Mouse (Mus musculus) hindbrain, embryonic 12.5 days (tissue): ENCODE results near the gene Ndufa11. TPM values are rescaled to one million over a fixed set of nuclear protein-coding genes. Genes with fewer than 3 reads are reported as not detected.

ENCODE experiments used
- ATAC-seq: fragments of 200-750 bp; cut with Nextera tagmentation; 2 replicates; pipeline ENCODE4 v1.8.0; 2017; ENCODE audit warnings: moderate TSS enrichment; ENCODE audit not compliant: low FRiP score
- H3K27ac ChIP-seq: fragments of 300-500 bp; sonication (generic); 2 replicates; pipeline ENCODE4 v1.5.1; 2016; ENCODE audit warnings: mild to moderate bottlenecking
- H3K27me3 ChIP-seq: fragments of 300-500 bp; sonication (generic); 2 replicates; pipeline ENCODE4 v1.6.1; 2016; ENCODE audit warnings: mild to moderate bottlenecking
- H3K36me3 ChIP-seq: fragments of 300-500 bp; sonication (generic); 2 replicates; pipeline ENCODE4 v1.6.1; 2016; ENCODE audit warnings: mild to moderate bottlenecking
- H3K4me1 ChIP-seq: fragments of 300-500 bp; sonication (generic); 2 replicates; pipeline ENCODE4 v1.6.1; 2016
- H3K4me2 ChIP-seq: fragments of 300-500 bp; sonication (generic); replicated peaks from 2 replicates; pipeline ENCODE4 v1.6.1; 2016; ENCODE audit warnings: mild to moderate bottlenecking
- H3K4me3 ChIP-seq: fragments of 300-500 bp; sonication (generic); 2 replicates; pipeline ENCODE4 v1.5.1; 2016; ENCODE audit warnings: mild to moderate bottlenecking
- H3K9ac ChIP-seq: fragments of 300-500 bp; sonication (generic); 2 replicates; pipeline ENCODE4 v1.6.1; 2016; ENCODE audit warnings: mild to moderate bottlenecking, moderate library complexity
- H3K9me3 ChIP-seq: fragments of 300-500 bp; sonication (generic); replicated peaks from 2 replicates; pipeline ENCODE4 v1.6.1; 2016; ENCODE audit warnings: mild to moderate bottlenecking
- WGBS: fragments of 180-500 bp; shearing (Covaris S2); methylation state at CpG from one replicate; pipeline ENCODE4 v1.1.7; 2016; 5-methylcytosine and 5-hydroxymethylcytosine counted together
- polyA plus RNA-seq: library from polyadenylated mRNA; unstranded; fragments of >200 nt; fragmentation: Nextera tagmentation; extraction: Ambion mirVana; gene quantifications from 2 replicates; pipeline ENCODE4 v1.2.1, GENCODE M21; 2016

Ndufa11 gene
- polyA plus RNA-seq, 1 experiment from 2014 or later, result 382 TPM

DNA sequence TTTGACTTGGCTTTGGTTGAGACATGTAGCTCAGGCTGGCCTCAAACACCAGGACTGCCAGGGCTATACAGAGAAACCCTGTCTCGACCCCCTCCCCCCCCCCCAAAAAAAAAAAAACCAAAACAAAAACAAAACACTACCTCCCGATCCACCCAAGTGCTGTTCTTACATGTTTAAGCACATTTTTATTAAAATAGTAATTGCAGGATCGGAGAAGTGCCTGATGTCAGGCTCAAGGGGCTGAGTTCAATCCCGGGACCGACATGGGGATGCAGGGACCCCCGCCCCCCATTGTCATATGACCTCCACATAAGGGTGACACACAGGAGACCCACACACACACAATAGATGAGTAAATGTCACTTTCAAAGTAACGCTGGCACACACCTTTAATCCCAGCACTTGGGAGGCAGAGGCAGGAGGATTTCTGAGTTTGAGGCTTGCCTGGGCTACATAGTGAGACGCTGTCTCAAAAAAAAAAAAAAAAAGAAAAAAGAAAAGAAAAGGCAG, 46.2 kb downstream of the Ndufa11 start:
- H3K4me3 ChIP-seq, result no peak overlapping the region
- H3K4me1 ChIP-seq, result peaks cover 23% of the 10 kb centered on the region
- H3K4me2 ChIP-seq, result peak overlapping the region; percentile 76; the same call in 1 of the 2 replicates
- peaks cover 16% of the 10 kb centered on the region for H3K27me3 ChIP-seq
- H3K36me3 ChIP-seq, result peaks cover 18% of the 10 kb centered on the region
- no peak for ATAC-seq
- H3K27ac ChIP-seq, result no peak overlapping the region
- no peak overlapping the region for H3K9ac ChIP-seq
- WGBS, result 79% methylated on average over 8 of the region's 8 CpGs
- no peaks in the 10 kb centered on the region for H3K9me3 ChIP-seq

DNA sequence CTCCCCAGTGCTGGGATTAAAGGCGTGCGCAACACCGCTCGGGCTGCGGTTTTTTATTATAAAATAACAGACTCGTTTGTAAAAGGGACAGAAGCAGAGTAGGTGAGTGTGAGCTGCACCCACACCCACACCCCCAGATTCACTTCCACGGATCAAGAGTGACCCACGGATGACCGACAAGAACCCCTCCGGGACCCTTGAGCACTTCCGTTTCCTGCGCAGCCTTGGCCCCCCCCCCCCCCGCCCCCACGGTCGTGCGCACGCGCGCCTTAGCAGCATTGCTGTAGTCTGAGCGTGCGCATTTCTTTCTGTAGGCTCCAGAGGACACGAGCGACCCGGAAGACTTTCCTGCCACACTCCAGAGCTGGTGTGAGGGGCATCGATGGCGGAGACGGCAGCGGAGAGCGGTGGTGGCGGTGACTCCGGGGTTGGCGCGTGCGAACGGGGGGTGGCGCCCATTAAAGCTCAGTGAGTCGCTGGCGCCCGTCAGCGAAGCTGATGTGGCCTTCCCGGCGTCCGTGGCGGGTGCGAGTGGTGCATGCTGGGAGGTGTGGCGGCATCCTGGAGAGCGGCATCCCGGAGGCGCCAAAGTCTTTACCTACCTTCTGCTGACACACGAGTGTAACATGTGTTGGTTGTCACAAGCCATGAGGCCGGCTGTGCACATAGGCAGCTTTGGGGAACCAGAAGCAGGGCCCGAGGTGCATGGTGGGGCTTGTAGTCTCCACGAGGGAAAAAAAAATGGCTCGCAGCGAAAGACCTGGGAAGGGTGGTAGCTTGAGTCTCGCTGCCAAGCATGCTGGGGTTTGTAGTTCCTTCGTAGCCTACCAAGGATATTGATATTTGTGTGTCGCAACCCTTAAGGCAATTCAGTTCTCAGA, 47.1 kb downstream of the Ndufa11 start, which contains the start of gene Dus3l:
Dus3l (plus strand) TSS at position 284 of the 881 bp plus-strand sequence.
- Histone ChIP-seq H3K27me3 (peaks cover 14% of the 10 kb centered on the region), H3K4me1 (peaks cover 23% of the 10 kb centered on the region), H3K4me3 (peak within 1 kb of the TSS; percentile 70), H3K4me2 (peak within 1 kb of the TSS; percentile 76), H3K9me3 (no peaks in the 10 kb centered on the region), H3K27ac (peak within 1 kb of the TSS; percentile 95), H3K9ac (peak within 1 kb of the TSS; percentile 79), H3K36me3 (peaks cover 27% of the 10 kb centered on the region)
- 2% methylated on average over 55 of the region's 58 CpGs for WGBS
- peak; percentile 83 for ATAC-seq

DNA sequence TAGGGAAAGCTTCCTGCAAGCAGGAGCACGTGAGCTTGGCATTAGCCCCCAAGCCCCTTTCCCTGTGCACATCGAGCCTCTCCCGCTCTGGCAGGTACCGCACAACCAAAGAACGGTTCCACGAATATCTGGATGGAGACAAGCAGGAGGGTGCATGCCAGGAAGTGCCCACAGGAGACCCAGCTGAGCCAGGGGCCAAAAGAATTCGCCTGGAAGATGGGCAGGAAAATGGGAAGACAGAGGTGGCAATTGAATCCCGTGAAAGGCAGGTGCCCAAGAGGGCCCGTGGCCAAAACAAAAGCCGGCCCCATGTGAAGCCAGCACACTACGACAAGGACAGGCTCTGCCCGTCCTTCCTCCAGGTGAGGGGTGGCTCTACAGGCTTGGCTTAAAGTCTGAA, 47.9 kb downstream of the Ndufa11 start:
- peak overlapping the region; percentile 95; the same call in 1 of the 2 replicates for H3K27ac ChIP-seq

DNA sequence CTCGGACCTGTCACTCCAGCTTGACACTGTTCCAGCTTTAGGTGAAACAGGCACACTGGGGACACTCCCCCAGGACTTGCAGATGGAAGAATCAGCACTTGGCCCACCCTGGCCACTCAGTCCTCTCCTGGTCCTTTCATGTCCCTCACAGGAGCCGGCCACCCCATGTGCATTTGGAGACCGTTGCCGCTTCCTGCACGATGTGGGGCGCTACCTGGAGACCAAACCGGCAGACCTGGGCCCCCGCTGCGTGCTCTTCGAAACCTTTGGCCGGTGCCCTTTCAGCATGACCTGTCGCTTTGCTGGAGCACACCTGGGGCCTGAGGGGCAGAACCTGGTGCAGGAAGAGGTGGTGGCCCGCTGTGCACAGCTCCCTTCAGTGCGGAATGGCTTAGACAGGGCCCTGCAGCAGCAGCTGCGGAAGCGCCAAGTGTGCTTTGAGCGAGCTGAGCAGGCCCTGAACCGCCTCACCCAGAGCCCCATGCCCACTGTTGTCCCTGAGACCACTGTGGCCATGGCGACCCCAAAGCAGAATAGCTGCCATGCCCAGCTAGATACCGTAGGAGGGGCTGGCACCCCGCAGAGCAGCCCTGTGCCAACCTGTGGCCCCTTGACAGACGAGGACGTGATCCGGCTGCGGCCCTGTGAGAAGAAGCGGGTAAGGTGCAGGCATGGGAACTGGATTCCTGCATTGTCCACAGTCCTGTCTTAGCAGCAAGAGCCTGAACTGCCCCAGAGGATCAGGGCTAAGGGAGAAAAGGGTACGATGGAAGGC, 49.3 kb downstream of the Ndufa11 start:
- Histone ChIP-seq H3K4me3 (no peak overlapping the region), H3K9ac (no peak overlapping the region), H3K27me3 (no peaks in the 10 kb centered on the region), H3K4me1 (peaks cover 20% of the 10 kb centered on the region), H3K27ac (no peak overlapping the region), H3K9me3 (no peaks in the 10 kb centered on the region), H3K4me2 (no peak overlapping the region), H3K36me3 (peaks cover 47% of the 10 kb centered on the region)
- 87% methylated on average over 27 of the region's 27 CpGs for WGBS
- ATAC-seq, result no peak

More for the DNA sequence above, 47.9 kb downstream of the Ndufa11 start:
- Histone ChIP-seq H3K4me2 (peak overlapping the region; percentile 76), H3K4me3 (peak overlapping the region; percentile 70), H3K27me3 (peaks cover 9% of the 10 kb centered on the region), H3K4me1 (peaks cover 23% of the 10 kb centered on the region), H3K9ac (peak overlapping the region; percentile 79), H3K36me3 (peaks cover 34% of the 10 kb centered on the region), H3K9me3 (no peaks in the 10 kb centered on the region)
- 60% methylated on average over 12 of the region's 12 CpGs for WGBS
- peak; percentile 6 for ATAC-seq

DNA sequence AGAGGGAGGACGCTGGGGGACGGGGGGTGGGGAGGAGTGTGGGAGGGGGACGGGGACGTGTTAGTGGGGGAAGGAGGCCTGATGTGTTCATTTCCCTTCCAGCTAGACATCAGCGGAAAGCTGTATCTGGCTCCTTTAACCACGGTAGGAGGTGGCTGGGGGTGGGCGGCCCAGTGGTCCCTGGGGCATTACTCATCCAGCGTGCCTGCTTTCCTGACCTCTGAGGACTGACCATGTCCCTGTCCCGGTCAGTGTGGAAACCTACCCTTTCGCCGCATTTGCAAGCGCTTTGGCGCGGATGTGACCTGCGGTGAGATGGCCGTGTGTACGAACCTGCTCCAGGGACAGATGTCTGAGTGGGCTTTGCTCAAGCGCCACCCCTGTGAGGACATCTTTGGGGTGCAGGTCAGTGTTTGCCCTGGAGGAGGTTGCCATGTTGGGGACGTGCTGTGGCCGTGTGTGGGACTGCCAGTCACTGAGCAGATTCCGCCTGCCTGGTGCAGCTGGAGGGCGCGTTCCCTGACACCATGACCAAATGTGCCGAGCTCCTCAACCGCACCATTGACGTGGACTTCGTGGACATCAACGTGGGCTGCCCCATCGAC, 50.1 kb downstream of the Ndufa11 start:
- H3K4me3 ChIP-seq, result no peak overlapping the region
- WGBS, result 94% methylated on average over 29 of the region's 29 CpGs
- no peak overlapping the region for H3K4me2 ChIP-seq

DNA sequence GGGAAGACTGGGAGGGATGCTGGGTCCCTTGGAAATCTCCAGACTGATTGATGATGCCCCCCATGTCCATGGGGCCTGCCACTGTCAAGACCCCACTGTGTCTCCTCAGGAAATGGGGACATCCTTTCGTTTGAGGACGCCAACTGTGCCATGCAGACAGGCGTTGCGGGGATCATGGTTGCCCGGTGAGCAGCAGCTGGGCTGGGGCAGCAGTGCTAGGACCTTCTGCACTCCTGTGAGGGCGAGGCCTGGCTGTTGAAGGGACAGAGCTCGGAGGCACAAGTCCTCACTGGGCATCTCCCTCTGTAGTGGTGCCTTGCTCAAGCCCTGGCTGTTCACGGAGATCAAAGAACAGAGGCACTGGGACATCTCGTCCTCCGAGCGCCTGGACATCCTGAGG, 51.4 kb downstream of the Ndufa11 start:
- Histone ChIP-seq H3K9ac (no peak overlapping the region), H3K9me3 (no peaks in the 10 kb centered on the region), H3K4me2 (no peak overlapping the region), H3K27ac (no peak overlapping the region), H3K27me3 (no peaks in the 10 kb centered on the region), H3K4me1 (peaks cover 6% of the 10 kb centered on the region), H3K36me3 (peaks cover 47% of the 10 kb centered on the region), H3K4me3 (no peak overlapping the region)
- ATAC-seq, result no peak
- 93% methylated on average over 11 of the region's 11 CpGs for WGBS

More for the DNA sequence above, 50.1 kb downstream of the Ndufa11 start:
- no peaks in the 10 kb centered on the region for H3K27me3 ChIP-seq
- peaks cover 14% of the 10 kb centered on the region for H3K4me1 ChIP-seq
- no peak overlapping the region for H3K9ac ChIP-seq
- no peak for ATAC-seq
- no peak overlapping the region for H3K27ac ChIP-seq
- peaks cover 47% of the 10 kb centered on the region for H3K36me3 ChIP-seq
- H3K9me3 ChIP-seq, result no peaks in the 10 kb centered on the region

DNA sequence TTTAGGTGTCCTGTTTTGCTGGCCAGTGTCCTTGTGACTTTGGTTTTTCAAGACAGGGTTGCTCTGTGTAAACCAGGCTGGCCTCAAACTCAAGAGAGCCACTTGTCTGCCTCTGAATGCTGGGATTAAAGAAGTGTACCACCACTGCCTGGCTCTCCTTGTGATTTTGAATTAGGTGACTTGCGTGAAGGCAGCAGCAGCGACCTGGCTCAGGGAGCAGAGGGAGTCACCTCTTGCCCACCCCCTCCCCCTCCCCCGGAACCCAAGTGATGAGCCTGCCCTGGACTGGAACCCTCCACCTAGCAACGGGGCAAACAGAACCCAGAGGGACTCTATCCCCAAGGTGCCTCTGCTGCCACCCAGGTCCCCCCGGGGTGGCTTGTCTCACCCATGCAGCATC, 52.4 kb downstream of the Ndufa11 start, which contains the start of gene Prr22:
Prr22 (plus strand) TSS at position 301 of the 400 bp plus-strand sequence.
- H3K9me3 ChIP-seq, result no peaks in the 10 kb centered on the region
- peaks cover 6% of the 10 kb centered on the region for H3K4me1 ChIP-seq
- no peak within 1 kb of the TSS for H3K4me2 ChIP-seq
- H3K4me3 ChIP-seq, result no peak within 1 kb of the TSS
- H3K36me3 ChIP-seq, result peaks cover 47% of the 10 kb centered on the region
- no peak for ATAC-seq
- 90% methylated on average over 5 of the region's 5 CpGs for WGBS
- H3K9ac ChIP-seq, result no peak within 1 kb of the TSS
- H3K27ac ChIP-seq, result no peak within 1 kb of the TSS
- no peaks in the 10 kb centered on the region for H3K27me3 ChIP-seq

Other genes with a start within 250 kb of the Ndufa11 start
- 316 and 326 TPM in 2 replicates for gene Ptprs, start 241.3 kb upstream of the Ndufa11 start, polyA plus RNA-seq
- gene Znrf4, start 205.3 kb upstream of the Ndufa11 start, polyA plus RNA-seq, result not detected in 2 replicates
- gene Gm20219, start 163.4 kb upstream of the Ndufa11 start, polyA plus RNA-seq, result 1.8 and 2.0 TPM in 2 replicates
- gene Safb2, start 133.2 kb upstream of the Ndufa11 start, polyA plus RNA-seq, result 93.5 and 105 TPM in 2 replicates
- 161 and 162 TPM in 2 replicates for gene Safb, start 132.9 kb upstream of the Ndufa11 start, polyA plus RNA-seq
- 184 and 193 TPM in 2 replicates for gene 2410015M20Rik, start 108.0 kb upstream of the Ndufa11 start, polyA plus RNA-seq
- 1,045 and 1,230 TPM in 2 replicates for gene Rpl36, start 104.4 kb upstream of the Ndufa11 start, polyA plus RNA-seq
- 50.6 and 55.5 TPM in 2 replicates for gene Lonp1, start 90.9 kb upstream of the Ndufa11 start, polyA plus RNA-seq
- 0.74 and 0.98 TPM in 2 replicates for gene Catsperd, start 89.6 kb upstream of the Ndufa11 start, polyA plus RNA-seq
- gene Ranbp3, start 44.5 kb upstream of the Ndufa11 start, polyA plus RNA-seq, result 98.2 and 105 TPM in 2 replicates
- 15.3 and 18.1 TPM in 2 replicates for gene Vmac, start 255 bp downstream of the Ndufa11 start, polyA plus RNA-seq
- 3.9 and 5.1 TPM in 2 replicates for gene Nrtn, start 39.8 kb downstream of the Ndufa11 start, polyA plus RNA-seq
- gene Dus3l, start 47.0 kb downstream of the Ndufa11 start, polyA plus RNA-seq, result 46.8 and 47.6 TPM in 2 replicates
- gene Prr22, start 52.5 kb downstream of the Ndufa11 start, polyA plus RNA-seq, result 1.3 and 1.7 TPM in 2 replicates
- 8.7 and 10.2 TPM in 2 replicates for gene Rfx2, start 113.2 kb downstream of the Ndufa11 start, polyA plus RNA-seq
- not detected in 2 replicates for gene Acsbg2, start 156.7 kb downstream of the Ndufa11 start, polyA plus RNA-seq
- 0.27 and 0.52 TPM in 2 replicates for gene 1700061G19Rik, start 157.7 kb downstream of the Ndufa11 start, polyA plus RNA-seq
- gene Mllt1, start 217.6 kb downstream of the Ndufa11 start, polyA plus RNA-seq, result 100 and 102 TPM in 2 replicates